Mouse (Mus musculus) liver, embryonic 12.5 days (tissue): ENCODE measurements around the gene Tiam1. TPM values are rescaled to one million over a fixed set of nuclear protein-coding genes. Genes with fewer than 3 reads are reported as not detected.

ENCODE experiments used
- ATAC-seq: fragments of 200-750 bp; cut with Nextera tagmentation; 2 replicates; pipeline ENCODE4 v1.8.0; 2017; ENCODE audit warnings: moderate number of reproducible peaks, mild to moderate bottlenecking, moderate library complexity
- H3K27ac ChIP-seq: fragments of 300-500 bp; sonication (generic); 2 replicates; pipeline ENCODE4 v1.5.1; 2016; ENCODE audit warnings: mild to moderate bottlenecking
- H3K27me3 ChIP-seq: fragments of 300-500 bp; sonication (generic); replicated peaks from 2 replicates; pipeline ENCODE4 v1.6.1; 2016; ENCODE audit warnings: mild to moderate bottlenecking, moderate library complexity
- H3K36me3 ChIP-seq: fragments of 300-500 bp; sonication (generic); 2 replicates; pipeline ENCODE4 v1.6.1; 2016; ENCODE audit warnings: mild to moderate bottlenecking, moderate library complexity
- H3K4me1 ChIP-seq: fragments of 300-500 bp; sonication (generic); 2 replicates; pipeline ENCODE4 v1.6.1; 2016
- H3K4me2 ChIP-seq: fragments of 300-500 bp; sonication (generic); 2 replicates; pipeline ENCODE4 v1.6.1; 2016; ENCODE audit warnings: mild to moderate bottlenecking, moderate library complexity
- H3K4me3 ChIP-seq: fragments of 300-500 bp; sonication (generic); 2 replicates; pipeline ENCODE4 v1.5.1; 2016; ENCODE audit warnings: mild to moderate bottlenecking, moderate library complexity
- H3K9ac ChIP-seq: fragments of 300-500 bp; sonication (generic); 2 replicates; pipeline ENCODE4 v1.6.1; 2016; ENCODE audit warnings: mild to moderate bottlenecking, moderate library complexity
- H3K9me3 ChIP-seq: fragments of 300-500 bp; sonication (generic); replicated peaks from 2 replicates; pipeline ENCODE4 v1.6.1; 2016; ENCODE audit warnings: mild to moderate bottlenecking, moderate library complexity
- WGBS: fragments of 180-500 bp; shearing (Covaris S2); methylation state at CpG from one replicate; pipeline ENCODE4 v1.1.7; 2016; ENCODE audit not compliant: insufficient replicate concordance; 5-methylcytosine and 5-hydroxymethylcytosine counted together
- polyA plus RNA-seq: library from polyadenylated mRNA; unstranded; fragments of >200 nt; fragmentation: Nextera tagmentation; extraction: Ambion mirVana; gene quantifications from 2 replicates; pipeline ENCODE4 v1.2.1, GENCODE M21; 2016

The Tiam1 gene
- polyA plus RNA-seq, 1 experiment from 2014 or later: 9.7 TPM

GRCm38 (mm10) chr16:89810398-89810797 is 333.2 kb downstream of the Tiam1 start:
- H3K4me3 ChIP-seq: no peak overlapping the region
- H3K27ac ChIP-seq: no peak overlapping the region
- H3K4me1 ChIP-seq: peaks cover 22% of the 10 kb centered on the region
- no peak for ATAC-seq
- H3K9me3 ChIP-seq: no peaks in the 10 kb centered on the region
- no peaks in the 10 kb centered on the region for H3K27me3 ChIP-seq
- 56% methylated on average over 6 of the region's 6 CpGs for WGBS
- H3K36me3 ChIP-seq: peaks cover 15% of the 10 kb centered on the region
- no peak overlapping the region for H3K9ac ChIP-seq
- no peak overlapping the region for H3K4me2 ChIP-seq

- H3K4me1 ChIP-seq: peaks cover 16% of the 10 kb centered on the region
- peaks cover 33% of the 10 kb centered on the region for H3K36me3 ChIP-seq
- peak overlapping the region; percentile 24; the same call in 1 of the 2 replicates for H3K4me2 ChIP-seq
- no peaks in the 10 kb centered on the region for H3K9me3 ChIP-seq
- H3K4me3 ChIP-seq: no peak overlapping the region
- no peak overlapping the region for H3K27ac ChIP-seq
- H3K27me3 ChIP-seq: no peaks in the 10 kb centered on the region
- H3K9ac ChIP-seq: no peak overlapping the region
- peak; percentile 72 for ATAC-seq
- WGBS: 34% methylated on average over 13 of the region's 13 CpGs
Measured at GRCm38 (mm10) chr16:89808168-89808567, 335.4 kb downstream of the Tiam1 start.

GRCm38 (mm10) chr16:89805946-89806345 is 337.6 kb downstream of the Tiam1 start:
- 77% methylated on average over 8 of the region's 8 CpGs for WGBS
- no peaks in the 10 kb centered on the region for H3K27me3 ChIP-seq

GRCm38 (mm10) chr16:89805210-89805609 is 338.4 kb downstream of the Tiam1 start:
- Histone ChIP-seq H3K9me3 (no peaks in the 10 kb centered on the region), H3K36me3 (peaks cover 24% of the 10 kb centered on the region), H3K27me3 (no peaks in the 10 kb centered on the region), H3K27ac (no peak overlapping the region), H3K9ac (no peak overlapping the region), H3K4me1 (peaks cover 16% of the 10 kb centered on the region), H3K4me3 (no peak overlapping the region), H3K4me2 (no peak overlapping the region)
- no peak for ATAC-seq
- WGBS: 87% methylated on average over 12 of the region's 12 CpGs

More at GRCm38 (mm10) chr16:89805946-89806345, 337.6 kb downstream of the Tiam1 start:
- H3K36me3 ChIP-seq: peaks cover 26% of the 10 kb centered on the region
- no peaks in the 10 kb centered on the region for H3K9me3 ChIP-seq
- no peak overlapping the region for H3K4me2 ChIP-seq
- no peak overlapping the region for H3K9ac ChIP-seq
- peaks cover 16% of the 10 kb centered on the region for H3K4me1 ChIP-seq
- H3K4me3 ChIP-seq: no peak overlapping the region
- ATAC-seq: no peak
- H3K27ac ChIP-seq: no peak overlapping the region

- no peaks in the 10 kb centered on the region for H3K4me1 ChIP-seq
- H3K9ac ChIP-seq: no peak overlapping the region
- H3K27me3 ChIP-seq: no peaks in the 10 kb centered on the region
- no peak for ATAC-seq
- WGBS: 72% methylated on average over 5 of the region's 5 CpGs
- H3K36me3 ChIP-seq: peaks cover 24% of the 10 kb centered on the region
- no peaks in the 10 kb centered on the region for H3K9me3 ChIP-seq
- no peak overlapping the region for H3K4me3 ChIP-seq
- no peak overlapping the region for H3K27ac ChIP-seq
- H3K4me2 ChIP-seq: no peak overlapping the region
Measured at GRCm38 (mm10) chr16:89801493-89801892, 342.1 kb downstream of the Tiam1 start.

- Histone ChIP-seq H3K4me2 (no peak overlapping the region), H3K27ac (no peak overlapping the region), H3K9ac (no peak overlapping the region), H3K9me3 (no peaks in the 10 kb centered on the region), H3K36me3 (peaks cover 19% of the 10 kb centered on the region), H3K4me1 (no peaks in the 10 kb centered on the region), H3K27me3 (no peaks in the 10 kb centered on the region), H3K4me3 (no peak overlapping the region)
- WGBS: 78% methylated on average over 12 of the region's 12 CpGs
- ATAC-seq: no peak
Measured at GRCm38 (mm10) chr16:89799772-89800171, 343.8 kb downstream of the Tiam1 start.

- Histone ChIP-seq H3K36me3 (peaks cover 11% of the 10 kb centered on the region; the same call in 1 of the 2 replicates), H3K9me3 (no peaks in the 10 kb centered on the region), H3K9ac (no peak overlapping the region), H3K4me2 (no peak overlapping the region), H3K27ac (no peak overlapping the region), H3K4me3 (no peak overlapping the region), H3K4me1 (no peaks in the 10 kb centered on the region), H3K27me3 (no peaks in the 10 kb centered on the region)
- WGBS: 80% methylated on average over 7 of the region's 7 CpGs
- no peak for ATAC-seq
Measured at GRCm38 (mm10) chr16:89796566-89796965, 347.0 kb downstream of the Tiam1 start.

- H3K9me3 ChIP-seq: no peaks in the 10 kb centered on the region
- H3K27ac ChIP-seq: no peak overlapping the region
- no peak overlapping the region for H3K9ac ChIP-seq
- H3K4me2 ChIP-seq: no peak overlapping the region
- no peak overlapping the region for H3K4me3 ChIP-seq
- 0 out of 2 replicates have a peak, but pooled peaks cover 8% of the 10 kb centered on the region for H3K4me1 ChIP-seq
- H3K27me3 ChIP-seq: no peaks in the 10 kb centered on the region
- 71% methylated on average over 9 of the region's 9 CpGs for WGBS
- peaks cover 20% of the 10 kb centered on the region; the same call in 1 of the 2 replicates for H3K36me3 ChIP-seq
- no peak for ATAC-seq
Measured at GRCm38 (mm10) chr16:89789792-89790434, 353.7 kb downstream of the Tiam1 start.

GRCm38 (mm10) chr16:89785795-89786194 is 357.8 kb downstream of the Tiam1 start:
- Histone ChIP-seq H3K9me3 (no peaks in the 10 kb centered on the region), H3K27me3 (no peaks in the 10 kb centered on the region), H3K27ac (no peak overlapping the region), H3K4me1 (0 out of 2 replicates have a peak, but pooled peaks cover 8% of the 10 kb centered on the region), H3K4me3 (no peak overlapping the region), H3K4me2 (no peak overlapping the region), H3K9ac (no peak overlapping the region), H3K36me3 (peaks cover 9% of the 10 kb centered on the region; the same call in 1 of the 2 replicates)
- peak; percentile 57; the same call in 1 of the 2 replicates for ATAC-seq
- 69% methylated on average over 5 of the region's 5 CpGs for WGBS

GRCm38 (mm10) chr16:89779705-89780104 is 363.9 kb downstream of the Tiam1 start:
- WGBS: 67% methylated on average over 3 of the region's 3 CpGs
- Histone ChIP-seq H3K9me3 (no peaks in the 10 kb centered on the region), H3K27ac (no peak overlapping the region)

GRCm38 (mm10) chr16:89777450-89777849 is 366.1 kb downstream of the Tiam1 start:
- no peak overlapping the region for H3K4me2 ChIP-seq
- no peak overlapping the region for H3K9ac ChIP-seq
- 47% methylated on average over 2 of the region's 2 CpGs for WGBS
- H3K9me3 ChIP-seq: no peaks in the 10 kb centered on the region
- no peak overlapping the region for H3K4me3 ChIP-seq
- ATAC-seq: no peak
- H3K4me1 ChIP-seq: peaks cover 4% of the 10 kb centered on the region; the same call in 1 of the 2 replicates
- no peaks in the 10 kb centered on the region for H3K36me3 ChIP-seq
- H3K27me3 ChIP-seq: peaks cover 6% of the 10 kb centered on the region
- no peak overlapping the region for H3K27ac ChIP-seq

More at GRCm38 (mm10) chr16:89779705-89780104, 363.9 kb downstream of the Tiam1 start:
- Histone ChIP-seq H3K4me1 (no peaks in the 10 kb centered on the region), H3K4me2 (no peak overlapping the region), H3K4me3 (no peak overlapping the region), H3K27me3 (no peaks in the 10 kb centered on the region; the same call in 1 of the 2 replicates), H3K36me3 (no peaks in the 10 kb centered on the region), H3K9ac (no peak overlapping the region)
- ATAC-seq: no peak

- H3K4me2 ChIP-seq: peak overlapping the region; percentile 71
- H3K9ac ChIP-seq: no peak overlapping the region
- no peaks in the 10 kb centered on the region for H3K36me3 ChIP-seq
- H3K27ac ChIP-seq: no peak overlapping the region
- H3K27me3 ChIP-seq: peaks cover 6% of the 10 kb centered on the region
- peaks cover 4% of the 10 kb centered on the region; the same call in 1 of the 2 replicates for H3K4me1 ChIP-seq
- 28% methylated on average over 10 of the region's 10 CpGs for WGBS
- ATAC-seq: no peak
- peaks cover 8% of the 10 kb centered on the region for H3K9me3 ChIP-seq
- H3K4me3 ChIP-seq: no peak overlapping the region
Measured at GRCm38 (mm10) chr16:89774553-89774913, 369.0 kb downstream of the Tiam1 start.
